Mouse (Mus musculus): Measurements from ENCODE around the gene Rcor3.

The Rcor3 gene

DNA sequence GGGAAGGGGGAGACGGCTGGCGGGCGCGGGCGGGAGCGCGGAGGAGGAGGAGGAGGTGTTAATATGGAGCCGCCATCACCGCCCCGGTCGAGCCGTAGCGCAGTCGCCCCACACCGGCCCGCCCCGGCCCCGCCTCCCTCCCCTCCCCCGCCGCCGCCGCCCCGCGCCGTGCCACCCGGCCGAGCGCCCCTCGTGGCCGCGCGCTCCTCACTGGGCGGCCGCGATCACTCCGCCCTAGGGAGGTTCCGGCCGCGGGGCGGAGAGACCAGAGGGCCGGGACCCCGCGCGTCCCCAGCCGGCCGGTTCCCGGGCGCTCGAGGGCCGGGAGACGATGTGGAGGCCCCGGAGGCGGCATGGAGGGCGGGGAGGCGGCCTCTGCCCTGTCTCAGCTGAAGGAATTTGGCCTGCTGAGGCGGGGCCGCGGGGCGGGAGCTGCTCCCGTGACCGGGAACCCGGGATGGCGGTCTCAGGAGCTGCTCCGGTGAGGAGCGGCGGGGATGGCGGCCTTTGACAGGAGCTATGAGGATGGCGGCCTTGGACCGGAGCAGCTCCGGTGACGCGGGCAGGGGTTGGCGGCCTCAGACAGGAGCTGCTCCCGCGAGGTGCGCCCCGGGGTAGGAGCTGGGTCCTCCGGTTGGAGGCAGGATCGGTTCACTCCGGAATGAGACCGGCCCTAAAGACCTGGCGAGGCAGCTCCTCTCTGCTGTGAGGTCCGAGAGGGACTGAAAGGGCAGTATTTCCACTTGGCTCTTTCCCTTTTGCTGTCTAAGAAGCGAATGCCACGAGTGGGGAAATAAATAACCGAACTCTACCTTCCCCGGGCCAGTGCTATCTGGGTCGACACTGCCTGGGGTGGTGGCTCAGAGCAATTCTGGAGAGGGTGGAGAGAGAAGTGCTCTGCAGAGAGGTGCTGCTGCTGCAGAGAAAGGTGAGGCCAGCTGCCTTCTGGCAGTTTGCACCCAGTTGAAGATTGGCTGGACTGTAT, at the start of gene Rcor3:
Rcor3 (minus strand) TSS at position 137 of the 985 bp plus-strand sequence.
- peak; percentile 31 for DNase-seq (ENCODE audit: low spot score)

DNA sequence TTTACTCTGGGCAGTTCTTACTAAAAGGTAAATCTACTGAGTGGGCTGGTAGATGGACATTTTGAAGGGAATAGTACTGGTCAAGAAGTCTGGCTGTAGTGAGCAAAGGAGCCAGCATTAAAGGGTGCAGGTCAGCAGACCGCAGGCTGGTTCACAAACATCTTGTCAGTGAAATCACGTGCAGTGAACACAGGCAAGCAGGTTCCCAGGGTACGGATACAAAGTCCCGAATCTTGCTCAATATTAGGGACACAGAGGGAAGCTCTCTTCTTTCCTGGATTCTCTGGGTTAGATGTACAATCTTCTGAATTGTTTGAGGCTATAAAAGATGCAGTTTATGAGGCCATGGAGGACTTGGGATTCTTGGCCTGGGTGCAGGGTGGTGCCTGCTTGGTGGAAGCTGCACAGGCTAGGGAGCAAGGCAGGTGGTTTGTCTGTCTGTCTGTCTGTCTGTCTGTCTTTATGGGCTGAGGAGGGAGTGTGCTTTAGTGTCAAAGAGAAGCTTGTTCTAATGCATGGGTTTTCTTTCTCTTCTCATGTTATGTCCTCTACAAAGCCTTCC, 43.9 kb upstream of the Rcor3 start:
- no peak for DNase-seq (ENCODE audit: low spot score)

DNA sequence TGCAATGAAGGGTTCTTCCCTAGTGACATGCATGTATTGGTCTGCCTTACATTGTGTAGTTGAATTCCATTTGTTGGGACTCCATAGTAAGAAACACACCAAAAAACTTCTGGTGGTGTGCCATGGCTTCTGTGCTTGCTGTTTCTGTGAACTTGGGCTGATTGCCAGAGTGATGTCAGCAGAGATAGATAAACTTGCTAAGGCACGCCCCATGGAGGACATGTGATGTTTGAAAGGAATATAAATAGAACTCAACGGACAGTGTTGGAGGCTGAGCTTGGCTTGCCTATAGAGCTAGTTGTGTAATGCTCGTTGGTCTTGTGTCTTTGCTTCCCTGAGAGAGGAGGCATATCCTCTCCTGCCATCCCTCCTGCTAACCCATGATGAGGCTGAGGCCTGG, 42.0 kb upstream of the Rcor3 start:
- DNase-seq (ENCODE audit: low spot score): no peak

DNA sequence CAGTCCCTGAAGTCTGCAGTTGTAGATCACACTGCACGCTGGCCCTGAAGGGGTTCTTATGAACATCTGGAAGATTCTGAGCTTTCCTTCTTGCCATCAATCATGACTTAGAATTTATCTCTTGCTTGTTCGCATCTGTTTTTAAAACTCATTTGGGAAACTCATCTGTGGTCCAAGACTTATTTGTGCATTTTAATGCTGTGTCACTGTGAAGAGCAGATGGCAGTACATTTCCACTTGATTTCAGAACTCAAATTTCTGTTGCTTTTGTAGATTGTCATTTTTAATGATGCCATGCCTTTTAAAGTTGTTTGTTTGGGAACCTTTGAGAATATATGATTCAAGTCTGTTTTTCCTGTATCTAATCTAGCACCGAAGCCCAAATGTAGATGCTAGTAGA, 33.6 kb upstream of the Rcor3 start:
- peak; percentile 33 for DNase-seq (ENCODE audit: low spot score)

DNA sequence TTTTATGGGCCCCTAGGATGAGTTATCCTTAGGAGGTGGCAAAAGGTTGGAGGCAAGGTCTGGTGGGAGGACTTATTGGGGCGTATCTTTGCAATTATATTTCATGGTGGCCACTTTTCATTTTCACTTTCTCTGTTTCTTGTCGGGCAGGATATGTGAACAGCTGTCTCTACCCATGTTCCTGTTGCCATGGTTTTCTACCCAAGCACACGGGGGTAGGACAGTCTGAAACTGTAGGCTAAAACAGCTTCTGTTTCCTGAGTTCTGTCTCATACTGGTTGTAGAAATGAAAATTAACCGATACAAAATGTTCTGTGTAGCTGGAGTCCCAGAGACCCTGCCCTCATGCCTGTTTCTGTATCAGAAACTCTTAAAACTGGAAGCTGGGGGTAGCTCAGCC, 13.3 kb upstream of the Rcor3 start:
- DNase-seq (ENCODE audit: low spot score): no peak

DNA sequence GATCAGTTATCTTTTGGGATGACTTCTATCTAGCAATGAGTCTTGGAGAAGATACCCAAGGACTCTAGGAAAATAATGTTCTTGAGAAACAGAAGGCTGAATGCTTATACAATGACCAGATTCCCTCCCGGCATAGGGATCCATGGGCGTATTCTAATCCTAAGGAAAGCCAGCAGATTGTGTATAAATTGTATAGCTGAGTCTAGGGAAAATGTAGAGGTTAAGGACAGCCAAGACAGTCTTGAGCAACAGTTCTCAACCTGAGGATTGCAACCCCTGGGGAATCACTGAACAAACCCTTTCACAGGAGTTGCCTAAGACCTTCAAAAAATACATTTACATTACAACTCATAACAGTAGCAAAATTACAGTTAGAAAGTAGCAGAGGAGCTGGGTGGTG, 2.5 kb upstream of the Rcor3 start:
- DNase-seq (ENCODE audit: low spot score): no peak

DNA sequence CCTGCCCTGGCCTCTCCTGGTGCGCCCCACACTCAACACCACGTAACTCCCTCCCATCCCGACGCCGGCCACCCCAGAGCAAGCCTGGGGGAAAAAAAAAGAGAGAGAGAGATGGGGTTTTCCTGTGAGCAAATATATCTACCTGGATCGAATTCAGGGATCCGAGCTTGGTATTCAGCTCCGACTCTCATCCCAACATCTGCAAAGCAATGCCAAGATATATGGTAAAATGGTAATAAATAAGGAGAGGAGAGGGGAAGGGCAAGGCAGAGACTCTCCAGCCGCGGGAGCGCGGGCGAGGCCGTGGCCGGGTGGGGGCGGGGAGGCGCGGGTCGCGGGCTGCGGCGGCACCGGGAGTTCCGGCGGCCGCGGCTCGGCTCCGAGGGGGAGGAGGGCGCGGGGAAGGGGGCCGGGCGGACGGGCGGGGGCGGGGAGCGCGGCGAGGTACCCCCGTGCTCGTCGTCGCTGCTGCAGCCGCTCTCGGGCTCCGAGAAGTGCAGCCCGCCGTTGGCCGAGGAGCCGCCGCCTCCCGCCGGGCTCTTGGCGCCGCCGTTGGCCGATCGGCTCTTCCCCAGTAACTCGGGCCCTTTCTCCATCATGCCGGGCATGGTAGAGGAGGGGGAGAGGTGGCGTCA, 454 bp downstream of the Rcor3 start:
- DNase-seq (ENCODE audit: low spot score): peak; percentile 13

DNA sequence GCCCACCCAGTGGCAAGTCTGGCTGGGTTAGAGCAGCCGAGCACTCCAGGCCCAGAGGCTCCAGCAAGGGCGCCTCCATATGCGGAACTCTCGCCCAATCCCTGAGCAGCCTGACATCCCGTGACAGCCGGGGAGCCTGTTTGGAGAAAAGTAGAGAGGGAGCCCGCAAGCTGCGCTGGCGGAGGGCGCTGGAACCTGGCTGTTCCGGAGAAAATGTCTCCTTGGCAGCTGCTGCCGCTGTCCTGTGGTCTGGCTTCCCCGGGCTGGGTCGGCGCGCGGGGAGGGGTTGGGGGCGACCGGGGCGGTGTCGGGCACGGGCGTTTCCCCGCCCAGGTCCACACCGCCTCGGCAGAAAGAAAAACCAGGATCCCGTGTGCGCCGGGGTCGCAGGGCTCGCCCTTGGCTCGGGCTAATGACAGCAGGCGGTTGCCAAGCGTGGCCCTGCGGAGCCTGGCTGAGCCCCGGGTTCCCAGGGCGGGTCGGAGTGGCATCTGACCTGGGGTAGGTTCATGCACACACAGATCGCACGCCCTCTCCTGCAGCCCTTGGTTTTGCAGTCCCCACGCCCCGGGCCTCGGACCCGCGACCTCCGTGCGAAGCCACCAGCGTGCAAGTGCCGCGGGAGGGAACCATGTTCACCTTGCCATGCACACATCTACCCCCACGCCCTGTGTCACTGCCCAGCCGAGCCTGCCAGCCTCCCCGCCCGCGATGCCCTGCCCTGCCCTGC, 1.1 kb downstream of the Rcor3 start:
- DNase-seq (ENCODE audit: low spot score): peak; percentile 56

DNA sequence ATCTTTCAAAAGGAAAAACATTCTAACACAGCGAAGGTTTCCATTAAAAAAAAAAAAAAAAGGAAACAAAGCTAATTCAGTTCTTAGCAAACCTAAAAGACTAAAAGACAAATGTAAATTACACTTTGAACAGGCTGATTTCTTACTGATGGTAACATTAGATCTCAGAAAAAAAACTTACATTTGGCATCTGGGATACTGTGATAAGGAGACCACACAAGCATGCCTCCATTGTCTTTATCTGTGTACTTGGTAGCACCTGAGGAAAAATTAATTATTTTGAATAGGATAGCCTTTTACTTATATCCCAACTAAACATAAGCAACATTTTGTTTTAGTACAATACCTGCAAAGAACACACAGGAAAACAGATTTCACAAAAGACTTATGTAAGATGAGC, 7.7 kb downstream of the Rcor3 start:
- no peak for DNase-seq (ENCODE audit: low spot score)

DNA sequence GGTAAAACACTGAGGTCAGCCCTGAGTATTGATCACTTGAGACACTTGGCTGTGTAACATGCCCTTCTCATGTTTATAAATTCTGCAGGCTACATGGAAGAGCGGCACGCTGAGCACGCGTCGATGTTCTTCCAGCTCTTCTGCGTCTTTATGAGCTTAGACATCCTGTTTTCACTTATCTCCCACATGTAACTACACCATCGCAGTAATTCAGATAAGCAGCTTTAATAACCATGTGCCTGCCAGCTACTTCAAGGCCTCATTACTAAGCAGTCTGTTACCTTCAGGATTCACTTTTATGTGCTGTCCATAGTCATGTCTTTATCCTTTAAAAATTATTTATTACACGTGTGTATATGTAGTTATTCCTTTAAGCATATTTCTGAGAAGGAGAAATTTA, 9.5 kb downstream of the Rcor3 start:
- no peak for DNase-seq (ENCODE audit: low spot score)

DNA sequence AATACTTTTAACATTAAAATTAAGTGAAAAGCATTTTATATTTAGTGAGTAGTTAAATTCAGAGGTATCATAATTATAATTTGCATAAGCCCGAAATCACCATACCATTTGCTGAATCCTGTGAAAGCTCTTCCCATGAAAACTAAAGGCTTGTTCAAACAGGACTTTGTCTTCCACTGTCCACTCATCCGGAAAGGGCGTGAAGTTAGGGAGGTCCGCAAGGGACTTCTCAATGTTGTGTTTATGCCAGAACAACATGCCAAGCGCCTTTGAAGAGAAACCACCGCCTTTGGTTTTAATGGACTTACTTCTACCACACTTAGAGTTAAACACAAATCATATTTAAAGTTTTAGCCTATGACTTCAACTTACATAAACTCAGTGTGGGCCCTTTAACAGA, 12.1 kb downstream of the Rcor3 start:
- no peak for DNase-seq (ENCODE audit: low spot score)

DNA sequence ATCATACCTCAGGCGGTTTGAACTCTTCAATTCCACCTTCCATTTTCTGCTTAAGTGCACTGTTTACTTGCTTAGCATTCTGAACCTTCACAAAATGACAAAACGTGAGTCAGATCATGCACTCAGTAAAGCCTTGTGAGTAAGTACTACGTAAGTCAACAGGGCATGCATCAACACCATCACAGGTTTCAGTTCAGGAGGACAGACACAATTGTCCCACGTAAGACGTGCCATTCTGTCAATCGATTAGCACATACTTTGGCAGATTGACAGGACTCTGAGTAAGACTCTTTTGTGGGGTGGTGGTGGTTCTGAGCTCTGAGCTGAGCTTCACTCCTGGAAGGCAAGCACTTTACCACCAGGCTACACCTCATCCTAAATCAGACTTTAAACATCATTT, 21.6 kb downstream of the Rcor3 start:
- no peak for DNase-seq (ENCODE audit: low spot score)

DNA sequence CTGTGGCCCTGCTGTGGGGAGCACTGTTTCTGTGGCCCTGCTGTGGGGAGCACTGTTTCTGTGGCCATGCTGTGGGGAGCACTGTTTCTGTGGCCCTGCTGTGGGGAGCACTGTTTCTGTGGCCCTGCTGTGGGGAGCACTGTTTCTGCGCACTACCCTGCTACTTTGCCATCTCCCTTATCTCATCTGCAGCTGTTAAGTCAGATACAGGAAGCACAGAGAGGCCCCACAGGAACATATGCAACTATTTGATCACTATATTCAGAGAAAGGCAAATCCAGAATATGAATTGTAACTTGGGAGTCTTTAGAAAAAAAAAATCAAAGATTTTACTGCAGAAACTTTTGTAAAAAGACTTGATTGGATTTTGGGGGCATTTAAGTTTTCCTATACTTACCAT, 22.5 kb downstream of the Rcor3 start:
- DNase-seq (ENCODE audit: low spot score): no peak

DNA sequence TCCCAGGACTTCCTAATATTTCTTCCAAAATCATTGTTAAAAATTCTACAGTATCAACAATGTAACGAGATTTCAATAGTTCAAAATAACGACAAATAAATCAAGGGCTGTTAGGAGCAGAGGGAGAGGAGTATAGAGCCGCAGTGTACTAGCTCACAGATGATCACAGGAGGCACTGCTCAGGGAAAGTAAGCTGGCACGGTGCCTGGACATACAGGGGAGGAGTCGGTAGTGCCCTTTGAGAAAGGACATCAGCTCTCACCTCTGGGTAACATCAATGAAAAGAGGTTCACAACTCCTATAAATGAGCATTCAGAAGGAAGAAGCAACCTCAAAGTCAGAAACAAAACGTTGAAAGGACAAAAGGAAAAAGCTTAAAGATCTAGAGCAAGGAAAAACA, 28.7 kb downstream of the Rcor3 start:
- no peak for DNase-seq (ENCODE audit: low spot score)

DNA sequence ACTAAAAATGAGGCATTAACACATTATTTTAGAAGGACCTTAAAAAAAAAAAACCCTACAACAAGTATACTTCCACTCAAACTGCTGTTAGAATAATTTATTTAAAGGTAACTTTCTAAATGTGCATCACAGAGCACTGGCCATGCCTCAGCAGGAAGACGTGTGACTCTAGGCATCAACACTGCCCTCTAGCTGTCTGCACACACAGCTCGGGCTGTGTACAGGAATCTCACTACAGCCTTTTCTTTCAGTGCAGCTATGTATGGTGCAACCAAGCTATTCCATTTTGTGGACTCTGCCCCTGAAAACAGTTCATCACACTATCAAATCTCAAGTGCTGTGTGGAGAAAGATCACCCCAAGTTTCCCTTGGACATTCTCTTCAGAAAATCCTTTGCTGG, 30.5 kb downstream of the Rcor3 start:
- DNase-seq (ENCODE audit: low spot score): no peak

DNA sequence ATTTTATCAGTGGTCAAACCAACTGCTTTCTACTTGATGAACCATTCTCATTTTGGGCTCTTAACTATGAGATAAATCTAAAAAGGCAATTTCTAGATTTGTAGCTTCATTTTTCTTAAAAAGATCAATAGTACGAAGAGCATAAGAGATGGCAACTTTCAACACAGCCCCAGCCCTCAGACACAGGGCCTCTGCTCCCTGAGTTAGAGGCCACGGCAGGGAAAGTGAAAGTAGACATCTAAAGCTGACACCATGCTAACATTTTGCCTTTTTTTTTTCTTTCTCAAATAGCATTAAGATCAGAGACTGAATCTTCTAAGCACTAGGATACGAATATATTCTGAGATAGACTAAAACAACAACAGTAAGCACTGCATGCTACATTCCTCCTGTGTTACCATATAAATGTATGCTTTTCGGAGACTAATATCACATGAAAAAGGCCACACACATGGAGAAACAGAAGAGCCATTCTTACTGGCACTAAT, 31.9 kb downstream of the Rcor3 start:
- no peak for DNase-seq (ENCODE audit: low spot score)

DNA sequence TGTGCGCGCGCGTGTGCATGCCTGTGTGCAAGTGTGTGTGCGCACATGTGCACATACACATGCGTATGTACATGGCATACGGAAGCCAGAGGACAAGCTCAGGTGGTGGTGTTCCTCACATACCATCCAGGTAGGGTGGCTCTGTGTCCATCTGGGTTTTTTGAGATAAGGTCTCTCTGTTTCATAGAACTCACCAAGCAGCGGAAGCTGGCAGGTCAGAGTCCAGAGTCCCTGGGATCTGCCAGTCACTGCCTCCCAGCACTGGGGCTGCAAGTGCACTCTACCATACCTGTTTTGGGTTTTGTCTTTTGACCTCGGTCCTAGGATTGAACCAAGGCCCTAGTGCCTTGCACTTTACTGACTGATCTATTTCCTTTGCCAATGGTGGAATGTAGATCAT, 33.8 kb downstream of the Rcor3 start:
- no peak for DNase-seq (ENCODE audit: low spot score)

DNA sequence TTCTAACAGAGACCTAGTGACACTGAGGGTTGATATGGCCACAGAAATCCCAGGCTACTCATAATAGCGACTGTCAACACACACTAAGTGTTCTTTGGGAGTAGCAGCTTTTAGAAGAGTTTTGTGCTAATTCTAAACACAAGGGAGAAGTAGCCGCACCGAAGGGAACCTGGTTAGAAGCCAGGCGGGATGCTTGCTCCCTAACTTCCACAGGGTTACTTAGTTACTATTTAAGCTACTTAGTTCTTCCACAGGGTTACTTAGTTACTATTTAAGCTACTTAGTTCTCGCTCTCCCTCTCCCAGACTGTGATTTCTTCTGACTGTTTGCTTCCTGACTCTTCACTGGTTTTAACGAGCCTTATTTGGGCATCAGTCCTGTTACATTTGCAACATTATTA, 34.7 kb downstream of the Rcor3 start:
- DNase-seq (ENCODE audit: low spot score): no peak

DNA sequence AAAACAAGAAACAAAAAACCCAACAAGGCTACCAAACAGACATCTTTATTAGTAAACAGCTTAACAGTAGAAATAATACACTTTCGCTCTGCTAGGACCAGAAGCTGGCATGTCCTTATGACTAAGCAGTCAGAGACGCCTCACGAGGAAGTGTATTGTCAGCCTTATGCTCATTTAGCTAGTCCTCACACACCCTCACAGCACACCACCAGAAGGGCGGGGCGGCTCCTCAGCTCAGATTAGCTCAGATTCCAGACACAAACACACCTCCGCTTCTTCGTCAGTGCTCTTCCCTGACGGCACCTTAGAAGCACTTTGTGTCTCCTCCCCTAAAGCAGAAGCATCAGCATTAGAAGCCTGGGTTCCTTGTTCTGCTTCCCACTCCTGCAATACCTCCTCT, 36.5 kb downstream of the Rcor3 start:
- DNase-seq (ENCODE audit: low spot score): no peak

DNA sequence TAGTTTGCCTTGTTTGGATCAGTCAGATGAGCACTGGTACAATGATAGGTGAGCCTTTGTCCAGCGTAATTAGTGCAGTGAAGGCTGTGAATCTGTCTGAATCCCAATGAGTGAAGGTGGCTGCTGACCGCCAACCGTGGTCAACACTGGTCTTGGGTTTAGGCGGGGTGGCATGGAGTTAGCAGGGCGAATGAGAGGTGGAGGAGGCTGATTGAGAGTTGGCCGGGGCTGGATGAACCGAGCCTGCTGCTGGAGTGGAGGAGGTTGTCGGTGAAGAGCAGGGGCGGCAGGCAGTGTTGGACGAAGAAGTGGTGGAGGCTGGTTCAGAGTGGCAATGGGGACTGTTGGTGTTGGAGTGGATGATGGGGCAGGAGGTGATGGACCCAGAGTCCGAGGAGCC, 37.1 kb downstream of the Rcor3 start:
- DNase-seq (ENCODE audit: low spot score): no peak

DNA sequence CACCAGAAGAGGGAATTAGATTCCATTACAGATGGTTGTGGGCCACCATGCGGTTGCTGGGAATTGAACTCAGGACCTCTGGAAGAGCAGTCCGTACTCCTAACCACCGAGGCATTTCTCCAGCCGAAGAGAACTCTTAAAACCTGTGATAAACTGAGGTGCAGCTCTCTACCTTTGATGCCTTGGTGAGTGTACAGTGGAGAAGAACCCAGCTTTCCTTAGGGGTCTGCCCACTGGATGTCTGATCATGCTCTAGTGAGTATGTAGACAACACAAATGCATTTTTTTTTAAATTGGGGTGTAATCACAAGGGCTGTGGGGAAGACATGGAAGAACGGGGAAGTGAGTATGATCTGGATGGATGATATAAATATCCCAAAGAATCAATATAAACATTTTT, 42.2 kb downstream of the Rcor3 start:
- DNase-seq (ENCODE audit: low spot score): no peak

DNA sequence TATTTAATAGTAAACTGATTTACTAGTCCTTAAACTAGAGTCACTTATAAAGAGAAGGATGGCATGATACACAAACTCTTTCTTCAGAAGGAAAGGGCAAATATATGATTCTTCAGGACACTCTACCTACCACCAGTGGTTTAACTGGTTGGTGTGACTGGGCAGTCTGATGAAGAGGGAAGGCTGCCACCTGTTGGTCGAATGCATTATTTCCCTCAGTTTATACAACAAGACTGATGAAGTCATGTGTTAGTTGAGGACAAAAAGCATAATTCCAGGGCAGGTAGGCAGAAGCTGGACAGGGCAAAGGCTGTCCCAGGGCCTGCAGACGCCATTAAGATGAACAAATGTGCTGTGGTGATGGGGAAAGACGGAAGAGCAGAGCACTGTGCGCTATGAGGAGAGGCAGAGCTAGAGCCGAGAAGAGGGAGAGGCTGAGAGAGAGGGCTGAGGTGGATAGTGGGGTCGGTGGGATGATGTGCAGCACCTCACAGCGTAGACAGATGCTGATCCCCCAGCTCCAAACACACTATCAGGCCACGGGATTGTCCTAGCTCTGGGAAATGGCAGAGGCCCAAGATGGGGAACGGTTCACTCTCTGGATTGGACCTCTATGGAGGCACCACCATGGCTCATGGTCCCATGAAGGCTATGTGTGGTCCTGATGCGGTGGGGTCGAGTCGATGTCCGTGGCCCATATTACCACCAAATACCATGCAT, 43.3 kb downstream of the Rcor3 start:
- DNase-seq (ENCODE audit: low spot score): peak; percentile 77
